Mouse (Mus musculus) B cell, adult 2 months (primary cell): Measurements from ENCODE around the gene Abcb4.
"Not testable (repeated sequence)": the region's sequence is repeated elsewhere in the genome, so short reads cannot be mapped to it uniquely, and the experiment has no call there.

ENCODE experiments used
- DNase-seq, 2 experiments: peaks; one replicate each; pipeline ENCODE4 v3.0.0; 2022

Abcb4 gene

DNA sequence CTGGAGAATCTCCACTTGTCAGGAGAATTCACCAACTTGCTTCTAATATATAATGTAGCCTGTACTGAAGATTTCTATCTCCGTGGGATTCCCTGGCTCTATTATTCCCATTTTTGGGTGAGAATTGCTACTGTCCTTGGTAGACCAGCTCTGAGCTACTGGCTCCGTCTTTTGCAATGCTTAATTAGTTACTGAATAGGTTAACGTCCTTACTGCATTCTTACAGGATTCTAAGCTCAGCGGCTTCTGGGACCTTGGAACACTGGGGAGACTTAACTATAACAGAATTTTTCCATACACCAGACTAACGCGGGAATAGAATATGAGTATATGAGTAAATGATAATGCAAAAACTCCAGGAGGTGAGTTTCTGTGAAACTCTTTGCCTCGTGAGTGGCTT lies 106.5 kb downstream of the Abcb4 start:
- DNase-seq, result not testable (repeated sequence)

GRCm38 (mm10) chr5:9006585-9006984 lies 113.1 kb downstream of the Abcb4 start:
- not testable (repeated sequence) for DNase-seq
